Mouse (Mus musculus): ENCODE measurements around the gene Slc22a8.

The Slc22a8 gene

DNA sequence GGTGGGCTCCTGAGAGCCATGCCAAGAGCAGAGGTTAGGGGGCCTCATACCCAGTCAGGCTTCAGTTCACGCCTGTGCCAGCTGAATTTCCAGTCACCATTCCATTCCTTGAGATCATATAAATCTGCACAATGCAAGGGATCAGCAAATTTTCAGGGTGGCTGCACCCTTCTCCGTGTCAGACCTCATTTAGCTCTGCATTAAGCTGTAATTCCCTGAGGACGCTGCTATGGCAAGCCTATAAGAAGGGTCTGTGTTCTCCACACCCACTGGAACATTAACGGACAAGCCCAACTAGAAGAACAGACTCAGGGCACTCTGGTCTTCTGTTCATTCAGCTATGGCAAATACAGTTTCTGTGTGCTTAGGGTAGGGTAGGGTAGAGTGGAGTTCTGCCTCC, 6.2 kb downstream of the Slc22a8 start:
- DNase-seq (ENCODE audit: low read depth, low spot score), result no peak

DNA sequence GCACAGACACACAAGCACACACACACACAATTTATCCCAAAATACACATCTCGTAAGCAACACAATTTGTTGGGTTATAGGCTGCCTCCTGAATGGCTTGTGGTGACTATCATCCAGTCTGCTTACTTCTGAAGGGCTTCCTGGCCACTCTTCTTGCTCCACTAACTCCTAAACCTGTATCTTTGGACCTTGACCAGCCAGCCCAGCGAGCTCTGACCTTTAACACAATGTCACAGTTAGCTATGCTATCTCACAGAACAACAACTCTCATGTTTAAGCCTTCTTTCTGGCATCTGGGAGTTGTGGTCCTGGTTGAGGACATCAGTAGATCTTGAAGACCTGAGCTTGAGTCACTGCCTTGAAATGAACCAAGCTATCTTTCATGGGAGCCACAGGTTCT, 8.2 kb downstream of the Slc22a8 start:
- DNase-seq (ENCODE audit: low read depth, low spot score), result no peak

DNA sequence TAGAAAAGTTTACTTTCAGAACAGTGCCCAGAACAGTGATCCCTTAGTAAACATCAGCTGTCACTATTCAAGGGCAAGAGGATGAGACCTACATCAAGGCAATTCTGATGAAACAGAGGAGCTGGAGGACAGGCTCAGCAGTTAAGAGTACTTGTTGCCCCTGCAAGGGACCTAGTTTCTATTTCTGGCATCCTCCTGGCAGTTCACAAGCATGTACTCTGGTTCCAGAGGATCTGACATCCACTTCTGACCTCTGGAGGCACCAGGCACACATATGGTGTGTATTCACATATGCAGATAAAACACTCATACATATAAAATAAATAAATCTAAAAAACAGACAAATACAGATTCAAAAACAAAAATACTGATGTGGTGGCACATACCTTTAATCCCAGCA, 10.9 kb downstream of the Slc22a8 start:
- DNase-seq (ENCODE audit: low read depth, low spot score), result no peak

DNA sequence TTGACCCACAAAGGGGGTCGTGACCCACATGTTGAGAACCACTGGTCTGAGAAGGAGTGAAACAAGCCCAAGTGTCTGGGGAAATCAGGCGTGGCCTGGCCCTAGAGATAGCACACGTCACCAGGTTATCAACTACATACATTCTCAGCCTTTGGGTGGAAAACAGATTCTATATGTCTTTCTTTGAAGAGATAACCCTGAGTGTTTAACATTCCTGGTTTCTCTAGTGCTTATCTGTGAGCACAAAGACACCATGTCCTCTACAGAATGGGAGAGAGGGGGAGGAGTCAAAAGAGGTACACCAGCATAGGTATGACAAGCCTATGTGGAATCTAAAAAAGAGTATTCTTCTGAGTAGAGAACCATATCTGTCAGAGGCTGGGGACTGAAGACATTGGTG, 11.9 kb downstream of the Slc22a8 start:
- DNase-seq (ENCODE audit: low read depth, low spot score), result no peak

DNA sequence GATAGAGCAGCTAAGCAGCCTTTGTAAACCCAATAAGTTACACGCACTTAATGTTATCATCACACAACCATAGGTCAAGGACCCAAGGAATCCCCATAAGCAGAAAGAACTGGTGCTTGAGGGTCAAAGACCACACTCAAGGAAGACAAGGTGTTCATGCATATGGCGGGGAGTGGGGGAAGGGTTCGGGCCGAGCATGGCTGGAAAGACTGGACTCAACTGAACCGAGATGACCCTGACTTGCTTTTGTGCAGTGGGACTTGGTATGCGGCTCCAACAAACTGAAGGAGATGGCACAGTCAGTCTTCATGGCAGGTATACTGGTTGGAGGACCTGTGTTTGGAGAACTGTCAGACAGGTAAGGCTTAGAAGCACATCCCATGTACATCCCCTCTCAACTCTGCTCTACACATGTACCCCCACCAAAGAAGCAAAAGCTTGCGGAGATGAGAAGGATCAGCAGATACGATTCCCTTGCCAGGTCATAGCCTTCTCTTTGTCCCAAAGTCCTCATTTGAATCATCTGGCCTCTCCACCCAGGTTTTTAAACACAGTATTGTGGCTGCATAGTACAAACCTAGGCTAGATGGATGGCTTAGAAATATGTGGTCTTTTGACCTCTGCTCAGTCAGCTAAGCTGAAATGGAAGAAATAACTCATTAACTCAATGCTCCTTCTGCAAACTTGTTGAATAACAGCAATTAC, 13.6 kb downstream of the Slc22a8 start:
- no peak for DNase-seq (ENCODE audit: low read depth, low spot score)

DNA sequence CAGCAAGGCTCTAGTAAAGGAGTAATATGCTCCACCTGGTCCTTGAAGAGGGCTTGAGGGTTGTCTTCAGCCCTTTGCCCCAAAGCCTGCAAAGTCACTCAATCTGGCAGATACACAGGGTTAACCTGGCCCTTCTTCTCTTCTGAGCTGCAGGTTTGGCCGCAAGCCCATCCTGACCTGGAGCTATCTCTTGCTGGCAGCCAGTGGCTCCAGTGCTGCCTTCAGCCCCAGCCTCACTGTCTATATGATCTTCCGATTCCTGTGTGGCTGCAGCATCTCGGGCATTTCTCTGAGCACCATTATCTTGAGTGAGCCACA, 14.1 kb downstream of the Slc22a8 start:
- no peak for DNase-seq (ENCODE audit: low read depth, low spot score)

DNA sequence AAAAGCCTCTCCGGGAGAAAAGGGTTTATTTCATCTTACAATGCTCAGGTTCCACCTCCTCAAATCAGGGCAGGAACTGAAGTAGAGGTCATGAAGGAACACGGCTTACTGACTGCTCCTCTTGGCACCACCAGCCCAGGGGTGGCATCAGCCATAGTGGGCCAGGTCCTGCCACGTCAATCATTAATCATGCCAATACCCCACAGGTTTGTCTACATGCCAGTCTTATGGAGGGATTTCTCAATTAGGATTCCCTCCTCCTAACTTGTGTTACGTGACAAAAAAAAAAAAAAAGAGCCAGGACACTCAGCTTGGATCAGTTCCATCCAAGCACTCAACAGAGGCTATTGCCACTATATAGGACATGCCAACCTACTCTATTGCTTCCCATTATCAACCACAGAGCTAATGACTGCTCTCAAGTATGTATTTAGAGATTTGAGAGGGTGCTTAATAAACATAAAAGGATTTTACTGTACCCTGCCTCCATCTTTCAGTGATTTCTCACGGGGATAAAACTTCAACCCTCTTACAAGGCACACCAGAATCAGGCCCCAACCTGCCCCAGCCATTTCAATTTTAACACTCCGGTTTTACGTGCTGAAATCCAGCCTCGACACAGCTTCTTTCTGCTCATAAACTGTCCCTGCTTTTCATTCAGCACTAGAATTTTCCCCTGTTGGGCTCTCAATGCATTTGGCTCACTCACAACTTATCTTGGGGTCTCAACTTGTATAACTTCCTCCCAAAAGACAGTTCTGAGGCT, 20.5 kb downstream of the Slc22a8 start:
- no peak for DNase-seq (ENCODE audit: low read depth, low spot score)

DNA sequence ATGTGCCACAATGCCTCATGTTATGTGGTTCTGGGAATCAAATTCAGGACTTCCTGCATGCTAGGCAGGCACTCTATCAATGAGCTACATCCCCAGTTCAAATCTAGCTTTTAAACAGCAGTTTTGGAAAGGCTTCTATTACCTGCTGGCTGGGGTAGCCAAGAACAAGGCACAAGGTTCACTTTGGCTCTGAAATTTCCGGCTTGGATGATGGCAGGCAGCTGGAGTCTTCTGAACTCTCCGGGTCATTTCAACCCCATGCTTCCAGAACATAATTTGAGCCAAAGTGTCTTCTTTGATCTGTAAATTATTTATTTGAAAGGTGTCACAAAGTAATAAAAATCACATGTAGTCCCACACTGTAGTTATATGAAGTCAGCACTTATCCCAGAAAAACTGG, 22.1 kb downstream of the Slc22a8 start:
- no peak for DNase-seq (ENCODE audit: low read depth, low spot score)

DNA sequence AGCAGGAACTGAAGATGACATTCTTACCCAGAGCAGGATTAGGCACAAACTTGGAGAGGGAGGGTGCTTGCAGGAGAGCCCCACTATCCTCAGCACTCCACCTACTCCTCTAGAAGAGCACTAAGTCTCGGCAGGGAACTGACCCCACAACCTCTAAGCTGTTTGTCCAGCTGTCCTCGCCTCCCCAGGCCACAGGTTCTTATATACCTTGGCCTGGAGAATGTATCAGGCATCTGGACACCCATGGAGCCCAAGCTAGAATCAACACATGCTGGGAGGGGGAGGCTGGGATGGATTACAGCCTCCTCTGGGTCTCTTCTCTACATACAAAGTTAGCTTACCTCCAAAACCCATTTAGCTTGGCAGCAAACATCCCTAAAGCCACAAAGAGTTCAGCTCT, 23.3 kb downstream of the Slc22a8 start:
- no peak for DNase-seq (ENCODE audit: low read depth, low spot score)

DNA sequence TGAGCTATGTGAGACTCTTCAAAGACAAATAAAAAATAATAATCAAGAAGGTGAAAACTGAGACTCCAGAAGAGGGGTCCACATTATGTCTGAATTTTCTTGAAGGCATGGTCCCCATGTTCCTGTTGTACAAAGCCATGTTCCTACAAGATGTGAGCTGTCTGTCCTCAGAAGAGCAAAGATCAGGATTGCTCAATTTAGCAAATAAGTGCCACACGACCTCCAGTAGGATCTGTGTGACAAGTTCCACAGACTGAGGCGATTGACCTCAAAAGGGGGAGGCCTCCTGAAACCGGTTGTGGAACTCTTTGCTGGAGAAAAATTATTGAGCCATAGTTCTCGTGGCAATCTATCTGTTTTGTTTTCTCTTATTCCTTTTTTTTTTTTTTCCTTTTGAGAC, 25.3 kb downstream of the Slc22a8 start:
- DNase-seq (ENCODE audit: low read depth, low spot score), result no peak

DNA sequence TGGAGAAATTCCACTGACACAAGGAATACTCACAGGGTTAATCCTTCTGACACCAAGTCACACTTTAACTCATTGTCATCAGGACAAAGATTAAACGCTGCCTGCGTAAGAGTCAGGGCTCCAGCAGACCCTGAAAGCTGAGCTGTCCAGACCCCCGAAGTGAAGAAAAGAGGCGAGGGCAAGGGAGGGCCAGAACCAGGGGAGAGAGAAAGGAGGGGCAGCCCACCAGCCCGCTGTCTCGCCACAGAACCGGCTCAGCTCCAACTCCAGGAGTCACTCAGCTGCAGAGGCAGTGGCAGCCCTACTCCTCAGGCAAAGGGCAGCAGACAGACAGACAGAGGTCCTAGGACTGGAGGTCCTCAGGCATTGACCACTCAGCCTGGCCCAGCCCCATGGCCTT, 26.9 kb downstream of the Slc22a8 start, which contains the start of gene Slc22a6:
Gene Slc22a6, plus strand, starts transcription at position 136 of the 400 bp plus-strand sequence.
- no peak for DNase-seq (ENCODE audit: low read depth, low spot score)

DNA sequence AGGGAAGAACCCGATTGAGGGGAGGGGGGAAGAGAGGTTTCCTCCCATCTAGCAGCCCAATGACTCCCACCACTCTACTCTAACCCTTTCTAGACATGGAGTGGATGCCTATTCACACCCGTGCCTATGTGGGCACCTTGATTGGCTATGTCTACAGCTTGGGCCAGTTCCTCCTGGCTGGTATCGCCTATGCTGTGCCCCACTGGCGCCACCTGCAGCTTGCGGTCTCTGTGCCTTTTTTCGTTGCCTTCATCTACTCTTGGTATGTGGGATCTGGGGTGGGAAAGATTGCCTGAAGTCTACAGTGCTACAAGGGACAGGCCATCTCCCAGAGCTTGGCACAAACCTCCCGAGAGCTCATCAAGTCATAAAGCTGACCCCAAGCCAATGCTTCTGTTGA, 30.0 kb downstream of the Slc22a8 start:
- peak; percentile 4 for DNase-seq (ENCODE audit: low read depth, low spot score)

DNA sequence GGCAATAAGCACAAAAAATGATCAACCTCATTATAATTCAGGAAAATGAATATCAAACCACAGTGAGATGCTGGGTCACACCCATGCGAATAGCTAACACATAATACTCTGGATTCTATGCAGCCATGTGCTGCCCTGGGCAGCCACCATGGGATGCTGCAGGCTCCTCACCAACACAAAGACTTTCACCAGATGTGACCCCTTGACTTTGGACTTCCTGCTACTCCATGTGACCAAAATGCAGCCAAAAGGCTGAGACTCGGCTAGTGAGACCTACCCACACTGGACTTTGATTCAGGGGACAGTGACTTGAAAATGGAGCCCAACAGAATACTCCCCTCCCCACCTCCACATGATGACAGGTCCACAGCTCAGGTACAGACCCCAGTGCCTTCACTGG, 39.2 kb downstream of the Slc22a8 start:
- DNase-seq (ENCODE audit: low read depth, low spot score), result no peak

DNA sequence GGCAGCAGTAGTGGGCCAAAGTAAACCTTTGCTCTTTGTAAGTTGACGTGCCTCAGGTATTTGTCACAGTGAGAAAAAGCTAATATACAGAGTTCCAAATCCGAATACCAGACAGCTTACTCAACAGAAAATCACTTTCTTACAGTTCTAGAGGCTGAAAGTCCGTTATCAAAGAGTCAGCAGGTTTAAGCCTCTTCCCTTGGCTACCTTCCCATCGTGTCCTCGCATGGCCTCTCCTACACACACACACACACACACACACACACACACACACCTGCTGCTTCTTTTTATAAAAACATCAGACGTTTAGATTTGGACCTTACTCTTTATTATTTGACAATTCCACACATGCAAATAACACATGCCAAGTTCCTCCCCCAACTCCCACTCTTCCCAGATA, 39.8 kb downstream of the Slc22a8 start:
- no peak for DNase-seq (ENCODE audit: low read depth, low spot score)

DNA sequence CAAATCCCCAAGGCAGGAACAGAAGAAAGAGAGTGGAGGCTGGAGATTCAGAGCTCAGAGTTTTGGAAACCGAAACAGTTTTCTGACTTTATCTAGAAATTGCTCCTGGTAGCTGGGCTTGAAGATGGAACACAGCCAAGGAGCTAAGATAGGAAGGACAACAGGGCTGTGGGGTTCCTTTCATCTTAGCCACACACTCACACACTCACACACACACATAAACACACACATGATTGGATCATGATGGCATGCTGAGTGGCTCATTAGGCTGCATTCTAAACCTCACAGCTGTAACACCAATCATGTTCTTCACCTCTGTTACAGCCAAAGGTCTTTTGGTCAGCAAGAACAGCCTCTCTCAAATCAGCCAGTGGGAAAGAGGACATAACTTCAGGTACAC, 41.0 kb downstream of the Slc22a8 start:
- DNase-seq (ENCODE audit: low read depth, low spot score), result no peak

DNA sequence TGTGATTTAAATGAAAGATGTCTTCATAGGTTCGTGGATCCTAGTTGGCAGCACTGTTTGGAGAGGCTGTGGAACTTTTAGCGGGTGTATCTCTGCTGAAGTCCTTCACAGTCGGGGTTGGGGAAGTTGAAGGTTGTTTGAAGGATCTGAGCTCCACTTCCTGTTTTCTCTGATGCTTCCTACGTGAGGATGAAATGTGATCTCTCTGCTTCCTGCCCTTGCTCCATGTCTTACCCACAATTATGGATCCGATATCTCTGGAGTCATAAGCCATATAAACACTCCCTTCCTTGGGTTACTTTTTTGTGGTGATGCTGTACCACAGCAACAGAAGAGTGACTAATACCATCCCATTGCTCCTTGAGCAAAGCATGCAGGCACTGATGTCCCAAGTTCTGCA, 51.0 kb downstream of the Slc22a8 start:
- no peak for DNase-seq (ENCODE audit: low read depth, low spot score)

DNA sequence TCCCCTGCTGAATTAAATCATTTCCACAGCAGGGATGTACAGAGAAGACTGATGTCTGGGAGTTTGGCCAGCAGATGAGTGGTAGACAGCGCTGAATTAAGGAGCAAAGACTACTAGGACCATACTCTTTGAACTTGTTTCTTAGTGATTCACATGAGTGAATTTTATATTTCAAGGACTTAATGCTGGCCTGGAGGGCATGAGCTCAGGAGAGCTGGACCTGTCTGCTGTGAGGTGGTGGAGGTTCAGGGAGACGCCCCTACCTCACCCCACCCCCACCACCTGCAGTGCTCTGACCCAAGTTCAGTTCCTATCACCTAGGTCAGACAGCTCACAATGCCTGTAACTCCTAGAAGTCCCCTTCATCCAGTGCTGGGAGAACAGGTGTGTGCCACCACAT, 55.3 kb downstream of the Slc22a8 start:
- DNase-seq (ENCODE audit: low read depth, low spot score), result no peak

DNA sequence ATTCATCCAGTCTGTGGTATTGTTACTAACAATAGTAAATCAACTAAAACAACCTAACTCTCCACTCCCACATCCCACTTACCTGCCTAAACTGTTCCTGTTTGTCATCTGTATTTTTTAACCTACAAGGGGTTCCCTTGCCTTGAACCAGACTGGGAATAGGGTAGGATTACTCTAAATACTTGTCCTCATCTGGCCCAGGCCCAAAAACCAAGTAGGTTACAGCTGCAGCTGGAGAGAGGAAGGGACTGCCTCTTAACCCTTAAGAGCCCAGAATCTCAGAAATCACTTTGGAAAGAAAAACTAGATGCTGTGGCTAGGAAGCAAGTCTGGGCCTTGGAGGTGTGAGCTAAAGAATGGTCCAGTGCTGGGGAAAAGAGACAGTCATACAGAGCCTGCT, 64.8 kb downstream of the Slc22a8 start:
- DNase-seq (ENCODE audit: low read depth, low spot score), result no peak

DNA sequence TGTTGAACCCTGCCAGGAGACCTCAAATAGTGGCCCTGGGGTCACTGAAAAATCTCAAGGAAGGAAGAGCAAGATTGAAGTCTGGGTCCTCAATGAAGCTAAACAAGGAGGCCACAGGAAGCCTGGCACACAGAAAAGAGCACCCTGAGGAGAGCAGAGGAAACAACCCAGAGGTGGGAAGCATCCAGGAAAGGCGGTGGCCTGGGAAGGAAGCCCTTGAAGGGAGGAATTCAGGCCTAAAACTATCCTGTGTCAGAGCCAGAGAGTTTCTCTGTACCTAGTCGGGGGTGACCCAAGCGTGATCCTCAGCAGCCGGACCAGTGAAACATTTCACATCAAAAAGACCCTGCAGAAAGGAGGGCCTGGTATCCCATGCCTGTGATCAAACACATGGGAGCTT, 65.3 kb downstream of the Slc22a8 start:
- DNase-seq (ENCODE audit: low read depth, low spot score), result no peak

Data from ZHBTc4 (cell line).